Mouse (Mus musculus): ENCODE data around the gene Klhl33. TPM values are rescaled to one million over a fixed set of nuclear protein-coding genes. Genes with fewer than 3 reads are reported as not detected.

Gene Klhl33
- polyA plus RNA-seq, 1 experiment from 2014 or later, result 0.33 TPM

GRCm38 (mm10) chr14:50891621-50892020, 5.7 kb downstream of the Klhl33 start:
- no peak for TF ChIP-seq EP300 (optimal IDR thresholded peaks at IDR 0.05)
- no peak for TF ChIP-seq CTCF (IDR thresholded peaks at IDR 0.05; ENCODE audit: low read depth)
- Histone ChIP-seq H3K27me3 (ENCODE audit: control insufficient read depth, insufficient read depth, low read length) (no peaks in the 10 kb centered on the region), H3K4me1 (replicated peaks; ENCODE audit: control insufficient read depth, insufficient read depth) (0 out of 2 replicates have a peak, but pooled peaks cover 3% of the 10 kb centered on the region), H3K4me2 (replicated peaks; ENCODE audit: low read depth) (no peak overlapping the region), H3K36me3 (ENCODE audit: control insufficient read depth, insufficient read depth, low read length) (no peaks in the 10 kb centered on the region), H3K27ac (replicated peaks) (no peak overlapping the region), H3K4me3 (ENCODE audit: low read depth, low read length) (no peak overlapping the region), H3K9me3 (ENCODE audit: control insufficient read depth, low read length) (no peaks in the 10 kb centered on the region), H3K9ac (ENCODE audit: low read length) (no peak overlapping the region)
- no peak for DNase-seq (ENCODE audit: low spot score)
- 94% methylated on average over 8 of the region's 8 CpGs for whole genome bisulfite sequencing
- ATAC-seq (ENCODE audit: low FRiP score, low TSS enrichment), result no peak

GRCm38 (mm10) chr14:50876236-50876950, 20.9 kb downstream of the Klhl33 start:
- 86% methylated on average over 6 of the region's 6 CpGs for WGBS
- Histone ChIP-seq H3K4me3 (ENCODE audit: low read depth, low read length) (no peak overlapping the region), H3K27me3 (ENCODE audit: control insufficient read depth, insufficient read depth, low read length) (no peaks in the 10 kb centered on the region), H3K27ac (replicated peaks) (no peak overlapping the region), H3K9me3 (ENCODE audit: control insufficient read depth, low read length) (no peaks in the 10 kb centered on the region), H3K36me3 (ENCODE audit: control insufficient read depth, insufficient read depth, low read length) (no peaks in the 10 kb centered on the region), H3K4me1 (replicated peaks; ENCODE audit: control insufficient read depth, insufficient read depth) (no peaks in the 10 kb centered on the region), H3K9ac (ENCODE audit: low read length) (no peak overlapping the region), H3K4me2 (replicated peaks; ENCODE audit: low read depth) (no peak overlapping the region)
- ATAC-seq (ENCODE audit: low FRiP score, low TSS enrichment) (no peak), DNase-seq (ENCODE audit: low spot score) (no peak)
- TF ChIP-seq EP300 (optimal IDR thresholded peaks at IDR 0.05) (no peak), CTCF (IDR thresholded peaks at IDR 0.05; ENCODE audit: low read depth) (no peak)

- no peaks in the 10 kb centered on the region for H3K36me3 ChIP-seq (ENCODE audit: control insufficient read depth, insufficient read depth, low read length)
- H3K4me3 ChIP-seq (ENCODE audit: low read depth, low read length), result no peak overlapping the region
- H3K9ac ChIP-seq (ENCODE audit: low read length), result no peak overlapping the region
- no peaks in the 10 kb centered on the region for H3K9me3 ChIP-seq (ENCODE audit: control insufficient read depth, low read length)
- TF ChIP-seq EP300 (optimal IDR thresholded peaks at IDR 0.05) (no peak), CTCF (IDR thresholded peaks at IDR 0.05; ENCODE audit: low read depth) (no peak)
- H3K27ac ChIP-seq (replicated peaks), result no peak overlapping the region
- no peaks in the 10 kb centered on the region for H3K27me3 ChIP-seq (ENCODE audit: control insufficient read depth, insufficient read depth, low read length)
- H3K4me1 ChIP-seq (replicated peaks; ENCODE audit: control insufficient read depth, insufficient read depth), result no peaks in the 10 kb centered on the region
- no peak overlapping the region for H3K4me2 ChIP-seq (replicated peaks; ENCODE audit: low read depth)
- DNase-seq (ENCODE audit: low spot score) (no peak), ATAC-seq (ENCODE audit: low FRiP score, low TSS enrichment) (no peak)
- WGBS, result 78% methylated on average over 6 of the region's 6 CpGs
These were observed 21.6 kb downstream of the Klhl33 start for GRCm38 (mm10) chr14:50875591-50876230.

GRCm38 (mm10) chr14:50875175-50875574, 22.1 kb downstream of the Klhl33 start:
- ATAC-seq (ENCODE audit: low FRiP score, low TSS enrichment), result no peak
- TF ChIP-seq EP300 (optimal IDR thresholded peaks at IDR 0.05) (no peak), CTCF (IDR thresholded peaks at IDR 0.05; ENCODE audit: low read depth) (no peak)
- H3K27ac ChIP-seq (replicated peaks), result no peak overlapping the region
- H3K9ac ChIP-seq (ENCODE audit: low read length), result no peak overlapping the region
- DNase-seq (ENCODE audit: low spot score), result no peak
- no peaks in the 10 kb centered on the region for H3K36me3 ChIP-seq (ENCODE audit: control insufficient read depth, insufficient read depth, low read length)
- no peak overlapping the region for H3K4me2 ChIP-seq (replicated peaks; ENCODE audit: low read depth)
- H3K4me1 ChIP-seq (replicated peaks; ENCODE audit: control insufficient read depth, insufficient read depth), result no peaks in the 10 kb centered on the region
- no peak overlapping the region for H3K4me3 ChIP-seq (ENCODE audit: low read depth, low read length)
- WGBS, result 89% methylated on average over 3 of the region's 3 CpGs
- no peaks in the 10 kb centered on the region for H3K9me3 ChIP-seq (ENCODE audit: control insufficient read depth, low read length)
- no peaks in the 10 kb centered on the region for H3K27me3 ChIP-seq (ENCODE audit: control insufficient read depth, insufficient read depth, low read length)

GRCm38 (mm10) chr14:50871284-50871683, 26.0 kb downstream of the Klhl33 start:
- H3K27ac ChIP-seq (replicated peaks), result no peak overlapping the region
- DNase-seq (ENCODE audit: low spot score) (no peak), ATAC-seq (ENCODE audit: low FRiP score, low TSS enrichment) (no peak)
- no peaks in the 10 kb centered on the region for H3K9me3 ChIP-seq (ENCODE audit: control insufficient read depth, low read length)
- H3K4me3 ChIP-seq (ENCODE audit: low read depth, low read length), result no peak overlapping the region
- 0 out of 2 replicates have a peak, but pooled peaks cover 2% of the 10 kb centered on the region for H3K36me3 ChIP-seq (ENCODE audit: control insufficient read depth, insufficient read depth, low read length)
- TF ChIP-seq EP300 (optimal IDR thresholded peaks at IDR 0.05), result no peak
- TF ChIP-seq CTCF (IDR thresholded peaks at IDR 0.05; ENCODE audit: low read depth), result peak; percentile 6; the same call in 1 of the 2 replicates
- H3K27me3 ChIP-seq (ENCODE audit: control insufficient read depth, insufficient read depth, low read length), result no peaks in the 10 kb centered on the region
- WGBS, result 92% methylated on average over 2 of the region's 2 CpGs
- no peak overlapping the region for H3K9ac ChIP-seq (ENCODE audit: low read length)
- H3K4me1 ChIP-seq (replicated peaks; ENCODE audit: control insufficient read depth, insufficient read depth), result no peaks in the 10 kb centered on the region
- H3K4me2 ChIP-seq (replicated peaks; ENCODE audit: low read depth), result 0 out of 2 replicates have a peak overlapping the region, but pooled peaks have one; percentile 62

- no peaks in the 10 kb centered on the region for H3K27me3 ChIP-seq (ENCODE audit: control insufficient read depth, insufficient read depth, low read length)
- TF ChIP-seq CTCF (IDR thresholded peaks at IDR 0.05; ENCODE audit: low read depth) (no peak), EP300 (optimal IDR thresholded peaks at IDR 0.05) (no peak)
- H3K9me3 ChIP-seq (ENCODE audit: control insufficient read depth, low read length), result no peaks in the 10 kb centered on the region
- 13% methylated on average over 5 of the region's 5 CpGs for WGBS
- peak overlapping the region; percentile 70 for H3K9ac ChIP-seq (ENCODE audit: low read length)
- H3K36me3 ChIP-seq (ENCODE audit: control insufficient read depth, insufficient read depth, low read length), result 0 out of 2 replicates have a peak, but pooled peaks cover 2% of the 10 kb centered on the region
- no peaks in the 10 kb centered on the region for H3K4me1 ChIP-seq (replicated peaks; ENCODE audit: control insufficient read depth, insufficient read depth)
- peak overlapping the region; percentile 91 for H3K27ac ChIP-seq (replicated peaks)
- peak overlapping the region; percentile 62 for H3K4me2 ChIP-seq (replicated peaks; ENCODE audit: low read depth)
- DNase-seq (ENCODE audit: low spot score), result no peak
- ATAC-seq (ENCODE audit: low FRiP score, low TSS enrichment), result no peak; the same call in 1 of the 2 replicates
- peak overlapping the region; percentile 58 for H3K4me3 ChIP-seq (ENCODE audit: low read depth, low read length)
These were observed 26.5 kb downstream of the Klhl33 start for GRCm38 (mm10) chr14:50870805-50871143.

Data from stomach, postnatal 0 days (tissue).